Mouse (Mus musculus) left cerebral cortex, postnatal 4 days (tissue): ENCODE data around the gene Gm10134. TPM values are rescaled to one million over a fixed set of nuclear protein-coding genes. Genes with fewer than 3 reads are reported as not detected.
A peak's percentile ranks its signal among the peaks of the same experiment; 100 is the strongest.

ENCODE experiments used
- DNase-seq: peaks from one replicate; pipeline ENCODE4 v3.0.0-alpha.2; 2022
- intact Hi-C: fragments of 180-260 bp; cut with DNase I; formaldehyde crosslinking; loops from one replicate; pipeline ENCODE4 v1.15.1; 2025
- total RNA-seq, 2 experiments: library from RNA; stranded (reverse); gene quantifications; 2 replicates each; pipeline ENCODE4 v1.2.3; 2021

Gm10134 gene
- total RNA-seq, 2 experiments from 2014 or later: not detected

- intact Hi-C loops: no loop called here
Observed at GRCm38 (mm10) chr2:28529856-28530255, 24.0 kb downstream of the Gm10134 start.

GRCm38 (mm10) chr2:28530311-28530710 is 24.4 kb downstream of the Gm10134 start:
- DNase-seq: no peak
- intact Hi-C loops: no loop called here

More at GRCm38 (mm10) chr2:28529856-28530255, 24.0 kb downstream of the Gm10134 start:
- no peak for DNase-seq

GRCm38 (mm10) chr2:28532938-28533771 is 27.3 kb downstream of the Gm10134 start:
- intact Hi-C loops: no loop called here
- peak; percentile 91 for DNase-seq

GRCm38 (mm10) chr2:28533901-28534435 is 28.1 kb downstream of the Gm10134 start:
- intact Hi-C loops: no loop called here
- DNase-seq: no peak

- peak; percentile 68 for DNase-seq
- intact Hi-C loops: no loop called here
Observed at GRCm38 (mm10) chr2:28534436-28535262, 28.8 kb downstream of the Gm10134 start.

GRCm38 (mm10) chr2:28535263-28535540 is 29.3 kb downstream of the Gm10134 start:
- intact Hi-C loops: no loop called here
- DNase-seq: no peak

- intact Hi-C loops: no loop called here
- peak; percentile 78 for DNase-seq
Observed at GRCm38 (mm10) chr2:28535650-28536049, 29.8 kb downstream of the Gm10134 start.

GRCm38 (mm10) chr2:28536166-28536565 is 30.3 kb downstream of the Gm10134 start:
- intact Hi-C loops: no loop called here
- no peak for DNase-seq

GRCm38 (mm10) chr2:28536766-28537633 is 31.1 kb downstream of the Gm10134 start:
- intact Hi-C loops: no loop called here
- DNase-seq: no peak

- DNase-seq: no peak
- intact Hi-C loops: no loop called here
Observed at GRCm38 (mm10) chr2:28537634-28537920, 31.7 kb downstream of the Gm10134 start.

GRCm38 (mm10) chr2:28537995-28538816 is 32.3 kb downstream of the Gm10134 start:
- intact Hi-C loops: no loop called here
- no peak for DNase-seq

- peak; percentile 72 for DNase-seq
- intact Hi-C loops: no loop called here
Observed at GRCm38 (mm10) chr2:28538817-28539128, 32.9 kb downstream of the Gm10134 start.

- intact Hi-C loops: no loop called here
- peak; percentile 93 for DNase-seq
Observed at GRCm38 (mm10) chr2:28539206-28539605, 33.3 kb downstream of the Gm10134 start.

GRCm38 (mm10) chr2:28539949-28540348 is 34.1 kb downstream of the Gm10134 start:
- DNase-seq: no peak
- intact Hi-C loops: no loop called here

- intact Hi-C loops: no loop called here
- no peak for DNase-seq
Observed at GRCm38 (mm10) chr2:28540587-28541227, 34.8 kb downstream of the Gm10134 start.

- intact Hi-C loops: no loop called here
Observed at GRCm38 (mm10) chr2:28543894-28544293, 38.0 kb downstream of the Gm10134 start.

GRCm38 (mm10) chr2:28545976-28546375 is 40.1 kb downstream of the Gm10134 start:
- peak; percentile 79 for DNase-seq
- intact Hi-C loops: loop anchor here (5.0 kb wide), 1 partner anchor 34 kb away; the partner anchor contains the start of gene Ralgds

More at GRCm38 (mm10) chr2:28543894-28544293, 38.0 kb downstream of the Gm10134 start:
- DNase-seq: peak; percentile 81

GRCm38 (mm10) chr2:28546560-28546959 is 40.7 kb downstream of the Gm10134 start:
- DNase-seq: no peak
- intact Hi-C loops: loop anchor here (5.0 kb wide), 1 partner anchor 34 kb away; the partner anchor contains the start of gene Ralgds
